Mouse (Mus musculus): ENCODE results near the gene Spryd3.
"Not testable (repeated sequence)": the region's sequence is repeated elsewhere in the genome, so short reads cannot be mapped to it uniquely, and the experiment has no call there.

Gene Spryd3

DNA sequence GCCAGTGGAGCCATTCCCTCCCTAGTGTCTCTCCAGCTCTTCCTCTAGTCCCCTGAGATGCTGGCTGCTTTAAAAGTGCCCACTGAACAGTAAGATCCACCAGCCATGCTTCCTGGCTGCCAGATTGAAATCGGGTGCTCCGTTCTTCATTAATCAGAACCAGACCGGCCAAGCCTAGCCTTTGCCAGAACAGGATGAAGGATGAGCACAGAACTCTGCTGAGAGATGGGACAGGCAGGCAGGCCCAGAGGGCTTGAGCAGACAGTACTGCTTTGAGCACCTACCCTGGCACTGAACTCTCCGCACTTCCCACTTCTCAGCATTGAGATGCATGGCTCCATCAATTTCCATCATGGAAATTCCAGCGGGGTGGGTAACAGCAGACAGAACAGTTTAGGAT is 36.8 kb downstream of the Spryd3 start:
- no peak for DNase-seq (ENCODE audit: low spot score)

- no peak for DNase-seq (ENCODE audit: low spot score)
These were observed 38.0 kb downstream of the Spryd3 start for GRCm38 (mm10) chr15:102097991-102098555.

GRCm38 (mm10) chr15:102097147-102097915 is 38.7 kb downstream of the Spryd3 start:
- DNase-seq (ENCODE audit: low spot score) = no peak

- DNase-seq (ENCODE audit: low spot score) = no peak
These were observed 41.0 kb downstream of the Spryd3 start for GRCm38 (mm10) chr15:102094988-102095387.

DNA sequence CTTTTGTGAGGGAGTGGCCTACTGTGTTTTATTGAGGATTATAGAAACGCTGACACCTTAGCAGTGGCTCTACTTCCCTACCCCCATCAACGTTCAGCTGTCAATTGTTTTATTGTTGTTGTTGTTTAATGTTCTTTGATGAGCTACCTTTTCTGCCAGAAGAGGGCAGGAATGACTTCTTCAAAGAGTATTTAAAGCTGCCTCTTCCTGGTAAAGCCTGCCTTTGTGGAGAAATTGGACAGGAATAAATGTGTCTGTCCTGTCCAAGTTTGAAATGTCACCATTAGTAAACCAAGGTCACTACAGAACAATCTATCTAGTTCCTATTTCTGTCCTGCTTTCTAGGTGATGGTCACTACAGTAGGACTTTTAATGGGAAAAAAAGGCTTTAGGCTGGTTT is 41.9 kb downstream of the Spryd3 start:
- DNase-seq (ENCODE audit: low spot score) = no peak

DNA sequence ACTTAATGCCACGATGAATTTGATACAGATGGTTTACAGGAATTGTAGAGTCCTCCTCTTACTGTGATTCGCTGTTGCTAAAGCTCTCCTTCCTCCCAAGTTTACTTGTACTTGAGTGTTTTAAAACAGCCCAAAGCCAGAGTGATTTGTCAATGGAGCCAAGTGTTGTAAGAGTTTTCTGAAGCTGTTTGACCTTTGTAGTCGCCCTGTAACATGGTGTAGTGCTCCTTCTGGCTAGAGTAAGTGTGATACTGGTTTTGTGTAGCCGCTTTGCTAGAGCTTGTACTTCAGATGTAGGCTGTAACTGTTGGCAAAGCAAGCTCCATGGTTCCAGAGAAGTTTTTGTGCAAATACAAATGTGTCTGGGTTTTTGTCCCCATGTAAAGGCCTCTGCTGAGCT is 43.8 kb downstream of the Spryd3 start:
- DNase-seq (ENCODE audit: low spot score) = no peak

GRCm38 (mm10) chr15:102091688-102092087 is 44.3 kb downstream of the Spryd3 start:
- DNase-seq (ENCODE audit: low spot score) = no peak

- no peak for DNase-seq (ENCODE audit: low spot score)
These were observed 44.9 kb downstream of the Spryd3 start for GRCm38 (mm10) chr15:102091063-102091679.

DNA sequence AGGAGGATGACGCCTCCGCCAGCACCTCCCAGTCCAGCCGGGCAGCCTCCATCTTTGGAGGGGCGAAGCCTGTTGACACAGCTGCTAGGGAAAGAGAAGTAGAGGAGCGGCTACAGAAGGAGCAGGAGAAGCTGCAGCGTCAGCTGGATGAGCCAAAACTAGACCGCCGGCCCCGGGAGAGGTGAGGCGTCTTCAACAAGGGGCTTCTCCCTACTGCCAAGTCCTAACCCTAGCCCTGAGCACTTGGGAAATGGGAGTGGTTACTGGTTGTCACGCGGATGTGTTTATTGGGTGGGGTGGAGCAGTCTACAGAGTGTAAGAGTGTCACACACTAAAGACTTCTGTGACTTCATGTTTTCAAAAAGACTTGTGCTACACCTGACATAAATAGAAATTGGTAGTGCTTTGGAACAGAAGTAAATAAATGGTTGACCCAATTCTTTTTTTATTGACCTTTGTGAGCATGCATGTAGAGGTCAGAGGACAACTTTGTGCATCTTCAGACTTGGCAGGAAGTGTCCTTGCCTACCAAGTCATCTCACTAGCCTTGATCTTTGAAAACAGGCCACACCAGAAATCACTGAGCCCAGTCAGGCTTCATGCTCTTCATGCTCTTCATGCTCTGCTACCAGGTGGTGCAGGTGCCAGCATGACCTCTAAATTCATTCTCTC is 46.0 kb downstream of the Spryd3 start:
- no peak for DNase-seq (ENCODE audit: low spot score)

GRCm38 (mm10) chr15:102083028-102083427 is 53.0 kb downstream of the Spryd3 start:
- no peak for DNase-seq (ENCODE audit: low spot score)

- no peak for DNase-seq (ENCODE audit: low spot score)
These were observed 53.9 kb downstream of the Spryd3 start for GRCm38 (mm10) chr15:102082148-102082547.

GRCm38 (mm10) chr15:102080429-102080828 is 55.6 kb downstream of the Spryd3 start:
- DNase-seq (ENCODE audit: low spot score) = no peak

GRCm38 (mm10) chr15:102079924-102080323 is 56.1 kb downstream of the Spryd3 start:
- DNase-seq (ENCODE audit: low spot score) = not testable (repeated sequence)

GRCm38 (mm10) chr15:102079221-102079620 is 56.8 kb downstream of the Spryd3 start:
- DNase-seq (ENCODE audit: low spot score) = no peak

DNA sequence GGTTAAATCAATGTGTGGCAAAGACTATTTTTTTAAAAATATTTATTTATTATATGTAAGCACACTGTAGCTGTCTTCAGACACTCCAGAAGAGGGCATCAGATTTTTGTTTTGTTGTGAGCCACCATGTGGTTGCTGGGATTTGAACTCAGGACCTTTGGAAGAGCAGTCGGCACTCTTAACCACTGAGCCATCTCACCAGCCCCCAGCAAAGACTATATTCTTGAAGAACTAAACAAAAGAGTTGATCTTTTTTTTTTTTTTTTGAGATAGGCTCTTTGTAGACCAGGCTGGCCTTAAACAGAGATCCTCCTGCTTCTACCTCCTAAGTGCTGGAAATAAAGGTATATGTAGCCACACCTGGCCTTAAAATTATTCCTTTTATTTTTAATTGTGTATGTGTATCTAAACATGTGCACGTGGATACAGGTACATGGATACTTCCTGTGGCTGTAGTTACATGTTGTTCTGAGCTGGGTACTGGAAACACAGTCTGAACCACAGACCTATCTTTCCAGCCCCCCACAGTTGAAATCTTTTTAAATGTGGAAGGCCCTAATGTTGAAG is 58.8 kb downstream of the Spryd3 start:
- DNase-seq (ENCODE audit: low spot score) = no peak

DNA sequence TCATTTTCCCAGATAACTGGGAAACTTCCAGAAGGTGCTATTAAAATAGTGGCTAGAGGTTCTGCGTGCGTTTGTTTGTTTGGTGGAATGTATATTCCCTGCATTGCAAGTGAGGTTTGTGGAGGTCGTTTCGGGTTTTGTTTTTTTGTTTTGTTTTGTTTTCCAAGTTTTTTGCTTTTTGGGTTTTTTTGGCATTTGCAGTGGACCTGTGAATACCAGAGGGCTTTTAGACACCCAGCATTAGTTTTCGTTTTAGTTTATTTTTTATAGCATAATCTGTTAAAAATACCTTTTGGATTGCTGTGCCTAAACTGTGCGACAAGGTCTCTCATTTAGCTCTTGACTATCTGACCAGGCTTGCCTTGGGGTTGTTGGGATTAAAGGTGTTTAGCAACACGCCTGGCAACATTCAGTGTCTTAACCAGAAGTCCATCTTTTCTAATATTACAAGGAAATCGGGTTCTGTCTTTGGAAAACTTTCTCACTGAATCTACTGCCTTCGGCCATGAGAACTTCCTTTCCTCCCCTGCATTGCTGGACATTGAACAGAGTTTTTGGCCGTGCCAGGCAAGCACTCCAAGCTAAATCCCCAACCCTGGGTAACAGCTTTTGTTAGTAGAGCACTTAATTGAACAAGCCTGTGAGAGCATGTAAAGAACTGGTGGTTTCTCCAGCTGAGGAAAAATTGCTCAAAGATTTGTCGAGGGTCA is 61.0 kb downstream of the Spryd3 start:
- no peak for DNase-seq (ENCODE audit: low spot score)

GRCm38 (mm10) chr15:102074070-102074731 is 61.8 kb downstream of the Spryd3 start:
- peak; percentile 38 for DNase-seq (ENCODE audit: low spot score)

GRCm38 (mm10) chr15:102073559-102074069 is 62.4 kb downstream of the Spryd3 start, which contains the start of gene Eif4b:
Gene Eif4b, plus strand, starts transcription at chr15:102073773.
- DNase-seq (ENCODE audit: low spot score) = peak; percentile 98

GRCm38 (mm10) chr15:102072963-102073558 is 63.0 kb downstream of the Spryd3 start:
- DNase-seq (ENCODE audit: low spot score) = no peak
